Mouse (Mus musculus) CH12.LX (cell line): ENCODE results near the gene B3gnt8. TPM values are rescaled to one million over a fixed set of nuclear protein-coding genes. Genes with fewer than 3 reads are reported as not detected.

Experiments used
- DNase-seq: peaks from one replicate; pipeline ENCODE4 v3.0.0-alpha.2; 2013; ENCODE audit errors: extremely low read depth
- H3K27ac ChIP-seq: 2 replicates; pipeline ENCODE4 v1.5.1; 2012; ENCODE audit warnings: low read depth, mild to moderate bottlenecking, control low read depth, moderate library complexity; ENCODE audit not compliant: insufficient read depth
- H3K27me3 ChIP-seq: replicated peaks from 2 replicates; pipeline ENCODE3; 2012; ENCODE audit warnings: inconsistent platforms
- H3K36me3 ChIP-seq, 2 experiments: replicated peaks in 1 of 2; 2 replicates each; pipeline versions ENCODE3 to v1.6.1; 2012; ENCODE audit warnings: inconsistent platforms in 1 of 2, low read length in 1 of 2, mild to moderate bottlenecking in 1 of 2, mixed read lengths in 1 of 2, moderate library complexity in 1 of 2; ENCODE audit not compliant: control insufficient read depth in 1 of 2, insufficient read depth in 1 of 2
- H3K4me1 ChIP-seq, 2 experiments: 2 replicates each; pipeline ENCODE4 v1.6.1; 2012; ENCODE audit warnings: inconsistent platforms in 1 of 2, moderate library complexity in 1 of 2; ENCODE audit not compliant: insufficient read depth in 2 of 2, control insufficient read depth in 1 of 2
- H3K4me2 ChIP-seq: 2 replicates; pipeline ENCODE4 v1.6.1; 2012; ENCODE audit warnings: low read depth, mild to moderate bottlenecking, control low read depth; ENCODE audit not compliant: poor library complexity, insufficient read depth, severe bottlenecking
- H3K4me3 ChIP-seq, 3 experiments: fragments of 150-350 bp in 1 of 3; sonication (generic) in 1 of 3; replicated peaks in 1 of 3; 2 replicates each; pipeline versions ENCODE3 to v1.5.1; 2011 to 2012; ENCODE audit warnings: low read depth in 2 of 3, low read length in 2 of 3, mild to moderate bottlenecking in 2 of 3, moderate library complexity in 2 of 3, control low read depth in 1 of 3, improper control_type of control experiment in 1 of 3, inconsistent platforms in 1 of 3, mixed read lengths in 1 of 3; ENCODE audit not compliant: poor library complexity in 1 of 3
- H3K79me2 ChIP-seq: replicated peaks from 2 replicates; pipeline ENCODE4 v1.6.1; 2012; ENCODE audit warnings: mild to moderate bottlenecking, moderate library complexity; ENCODE audit not compliant: control insufficient read depth, poor library complexity, insufficient read depth, severe bottlenecking; ENCODE audit errors: extremely low read depth
- H3K9ac ChIP-seq: 2 replicates; pipeline ENCODE4 v1.6.1; 2012; ENCODE audit warnings: low read depth, mild to moderate bottlenecking, control low read depth, moderate library complexity; ENCODE audit not compliant: insufficient read depth
- H3K9me3 ChIP-seq: replicated peaks from 2 replicates; pipeline ENCODE3; 2012; ENCODE audit warnings: low read length, inconsistent platforms, mixed read lengths
- BHLHE40 ChIP-seq: IDR thresholded peaks from 2 replicates; pipeline ENCODE4 v1.6.1; 2011; ENCODE audit warnings: mild to moderate bottlenecking, low read depth, low read length, improper control_type of control experiment
- CHD1 ChIP-seq: IDR thresholded peaks from 2 replicates; pipeline ENCODE4 v1.6.1; 2012; ENCODE audit warnings: low read depth, low read length, improper control_type of control experiment, inconsistent platforms
- E2F4 ChIP-seq: IDR thresholded peaks from 2 replicates; pipeline ENCODE4 v1.6.1; 2011; ENCODE audit warnings: low read depth, low read length, improper control_type of control experiment; ENCODE audit not compliant: insufficient replicate concordance
- ELF1 ChIP-seq: IDR thresholded peaks from 2 replicates; pipeline ENCODE4 v1.6.1; 2014; ENCODE audit warnings: low read depth, mild to moderate bottlenecking, inconsistent platforms, low read length, improper control_type of control experiment
- EP300 ChIP-seq: IDR thresholded peaks from 2 replicates; pipeline ENCODE4 v1.6.1; 2011; ENCODE audit warnings: low read length, improper control_type of control experiment
- ETS1 ChIP-seq: conservative IDR thresholded peaks from 2 replicates; pipeline ENCODE4 v1.6.1; 2012; ENCODE audit warnings: low read depth, mild to moderate bottlenecking, inconsistent platforms, low read length, improper control_type of control experiment, moderate library complexity
- GABPA ChIP-seq: IDR thresholded peaks from 2 replicates; pipeline ENCODE4 v1.6.1; 2012; ENCODE audit warnings: low read depth, low read length, improper control_type of control experiment, inconsistent platforms; ENCODE audit not compliant: insufficient replicate concordance
- HCFC1 ChIP-seq: IDR thresholded peaks from 2 replicates; pipeline ENCODE4 v1.6.1; 2012; ENCODE audit warnings: low read depth, mild to moderate bottlenecking, inconsistent platforms, low read length, improper control_type of control experiment
- KAT2A ChIP-seq: IDR thresholded peaks from 2 replicates; pipeline ENCODE4 v1.6.1; 2012; ENCODE audit warnings: low read length, improper control_type of control experiment, inconsistent platforms; ENCODE audit not compliant: insufficient replicate concordance
- MEF2A ChIP-seq: IDR thresholded peaks from 2 replicates; pipeline ENCODE4 v1.6.1; 2014; ENCODE audit warnings: low read depth, mild to moderate bottlenecking, inconsistent platforms, low read length, improper control_type of control experiment, borderline replicate concordance
- MXI1 ChIP-seq: IDR thresholded peaks from 2 replicates; pipeline ENCODE4 v1.6.1; 2011; ENCODE audit warnings: mild to moderate bottlenecking, low read depth, low read length, improper control_type of control experiment
- PAX5 ChIP-seq: IDR thresholded peaks from 2 replicates; pipeline ENCODE4 v1.6.1; 2012; ENCODE audit warnings: low read length, inconsistent platforms, mixed read lengths
- POLR2AphosphoS2 ChIP-seq: IDR thresholded peaks from 2 replicates; pipeline ENCODE4 v1.6.1; 2011; ENCODE audit warnings: low read depth, low read length, improper control_type of control experiment
- RAD21 ChIP-seq: IDR thresholded peaks from 2 replicates; pipeline ENCODE4 v1.6.1; 2011; ENCODE audit warnings: low read depth, mild to moderate bottlenecking, low read length, improper control_type of control experiment, moderate library complexity
- SIN3A ChIP-seq: IDR thresholded peaks from 2 replicates; pipeline ENCODE4 v1.6.1; 2012; ENCODE audit warnings: low read length, improper control_type of control experiment, inconsistent platforms
- SMC3 ChIP-seq: IDR thresholded peaks from 2 replicates; pipeline ENCODE4 v1.6.1; 2011; ENCODE audit warnings: low read depth, low read length, improper control_type of control experiment
- TCF12 ChIP-seq: IDR thresholded peaks from 2 replicates; pipeline ENCODE4 v1.6.1; 2014; ENCODE audit warnings: low read depth, mild to moderate bottlenecking, inconsistent platforms, low read length, improper control_type of control experiment
- ZMIZ1 ChIP-seq: IDR thresholded peaks from 2 replicates; pipeline ENCODE4 v1.6.1; 2012; ENCODE audit warnings: low read depth, mild to moderate bottlenecking, inconsistent platforms, low read length, improper control_type of control experiment
- dilution Hi-C: fragments of 300-500 bp; cut with MboI; formaldehyde crosslinking; loops from 2 replicates; pipeline ENCODE4 v1.14.3; 2020; ENCODE audit warnings: low sequenced_read_pairs; ENCODE audit not compliant: extremely low pct_unique_long_range_greater_than_20kb, extremely low pct_ligation_motif_present
- in situ Hi-C: fragments of 300-500 bp; cut with MboI; formaldehyde crosslinking; loops from 3 replicates; pipeline ENCODE4 v1.14.3; 2019; ENCODE audit warnings: low sequenced_read_pairs, low pct_ligation_motif_present, low pct_unique_long_range_greater_than_20kb, mixed read lengths
- polyA plus RNA-seq: library from polyadenylated mRNA; unstranded; fragments of >175 nt; gene quantifications from 2 replicates; pipeline ENCODE4 v1.2.1, GENCODE M21; 2012; ENCODE audit warnings: low read depth; ENCODE audit not compliant: insufficient read length
- total RNA-seq, 2 experiments: library from RNA; depleted of rRNA; stranded (reverse); fragments of 300-350 nt in 1 of 2; fragments of >200 nt in 1 of 2; gene quantifications; 2 replicates each; pipeline ENCODE4 v1.2.3; 2012 to 2014

Gene B3gnt8
- total and polyA plus RNA-seq, 3 experiments = 0.21 to 0.24 TPM; not detected in 1

DNA sequence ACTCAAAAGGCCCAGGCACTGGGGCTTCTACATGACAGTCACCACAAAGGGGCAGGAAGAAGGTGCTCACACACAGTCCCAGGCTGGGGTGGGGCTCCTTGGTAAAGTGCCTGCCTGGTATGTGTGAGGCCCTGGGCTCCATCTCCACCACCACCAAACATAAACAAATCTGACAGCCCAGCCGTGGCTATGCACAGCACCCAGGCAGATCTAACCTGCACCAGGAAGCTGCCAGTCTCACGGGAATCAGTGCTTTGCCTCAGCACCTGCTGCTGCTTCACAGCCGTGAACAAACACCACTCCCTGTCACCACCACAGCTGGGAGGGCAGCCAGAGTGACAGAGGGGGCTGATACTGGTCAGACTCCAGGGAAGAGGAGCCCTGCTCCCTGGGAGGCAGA, 9.9 kb downstream of the B3gnt8 start:
- H3K36me3 ChIP-seq = peaks cover 0 to 31% of the 10 kb centered on the region in 2 experiments
- no peaks in the 10 kb centered on the region for H3K27me3 ChIP-seq
- no peaks in the 10 kb centered on the region for H3K9me3 ChIP-seq
- no peak overlapping the region for H3K27ac ChIP-seq
- dilution Hi-C loops = no loop called here
- in situ Hi-C loops = no loop called here
- no peak overlapping the region for H3K4me3 ChIP-seq
- H3K79me2 ChIP-seq = no peaks in the 10 kb centered on the region
- peak; percentile 69 for DNase-seq
- peaks cover 13 to 35% of the 10 kb centered on the region in 2 experiments for H3K4me1 ChIP-seq
- no peak overlapping the region for H3K4me2 ChIP-seq
- no peak overlapping the region for H3K9ac ChIP-seq
- TF ChIP-seq SIN3A (peak; percentile 56; the same call in 1 of the 2 replicates), EP300 (peak; percentile 36; the same call in 1 of the 2 replicates), MEF2A (no peak), BHLHE40 (peak; percentile 54), CHD1 (no peak), TCF12 (peak; percentile 35; the same call in 1 of the 2 replicates), MXI1 (0 out of 2 replicates have a peak, but pooled peaks have one; percentile 31), ZMIZ1 (no peak), ETS1 (peak; percentile 46), SMC3 (no peak), RAD21 (no peak)
- TF ChIP-seq, all 38 proteins: peak for 6

DNA sequence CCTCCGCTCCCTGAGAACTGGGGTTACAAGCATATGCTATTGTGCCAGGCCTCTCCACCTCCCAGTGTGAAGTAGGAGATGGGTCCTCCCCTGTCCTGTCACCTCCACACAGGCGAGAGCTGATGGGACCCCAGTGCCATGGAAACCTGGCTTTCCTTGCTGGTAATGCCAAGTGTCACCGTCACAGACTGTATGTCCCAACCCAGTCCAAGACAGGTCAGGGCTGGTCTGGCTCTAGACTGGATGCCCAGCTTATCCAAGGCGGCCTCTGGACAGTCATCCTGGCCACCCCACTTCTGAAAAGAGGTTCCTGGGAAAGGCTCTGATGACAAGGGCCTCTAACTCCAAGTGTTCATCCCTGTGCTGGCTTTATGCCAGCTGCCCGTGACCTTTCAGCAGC, 10.6 kb downstream of the B3gnt8 start:
- no peak for DNase-seq
- H3K4me3 ChIP-seq = no peak overlapping the region
- H3K27ac ChIP-seq = no peak overlapping the region
- H3K27me3 ChIP-seq = no peaks in the 10 kb centered on the region
- peaks cover 0 to 28% of the 10 kb centered on the region in 2 experiments for H3K36me3 ChIP-seq
- TF ChIP-seq POLR2AphosphoS2 = no peak
- no peak for TF ChIP-seq ELF1
- TF ChIP-seq KAT2A = no peak
- TF ChIP-seq GABPA = no peak
- no peak for TF ChIP-seq TCF12
- TF ChIP-seq CHD1 = no peak
- TF ChIP-seq RAD21 = no peak
- TF ChIP-seq PAX5 = no peak
- no peak for TF ChIP-seq BHLHE40
- TF ChIP-seq HCFC1 = no peak
- no peak for TF ChIP-seq MXI1
- TF ChIP-seq E2F4 = no peak
- no peaks in the 10 kb centered on the region for H3K79me2 ChIP-seq
- dilution Hi-C loops = no loop called here
- no peak overlapping the region for H3K4me2 ChIP-seq
- in situ Hi-C loops = no loop called here
- H3K9me3 ChIP-seq = no peaks in the 10 kb centered on the region
- peaks cover 13 to 32% of the 10 kb centered on the region in 2 experiments for H3K4me1 ChIP-seq
- H3K9ac ChIP-seq = no peak overlapping the region
